Mouse (Mus musculus): ENCODE results near the gene Ttc22.

DNA sequence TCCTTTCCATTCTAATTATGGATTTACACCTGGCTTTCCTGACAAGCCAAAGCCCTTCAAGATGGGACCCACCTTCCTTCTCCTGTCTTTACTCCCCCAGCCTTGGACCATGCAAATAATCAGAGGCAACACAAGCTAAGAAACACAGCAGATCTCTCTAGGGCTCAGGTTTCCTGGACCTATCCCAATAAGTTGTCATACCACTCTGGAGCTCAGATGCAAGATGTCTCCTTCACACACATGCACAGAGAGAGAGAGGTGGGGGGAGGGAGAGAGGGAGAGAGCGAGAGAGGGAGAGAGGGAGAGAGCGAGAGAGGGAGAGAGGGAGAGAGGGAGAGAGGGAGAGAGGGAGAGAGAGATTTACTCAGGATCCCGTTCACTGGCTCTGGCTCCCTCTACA, 10.1 kb downstream of the Ttc22 start:
- TF ChIP-seq POLR2A (IDR thresholded peaks at IDR 0.05; ENCODE audit: low read depth, low read length): no peak
- no peak for TF ChIP-seq CTCF (conservative IDR thresholded peaks at IDR 0.05; ENCODE audit: insufficient read depth, insufficient read length, low read depth, low read length)

Measured in kidney, adult 2 months (tissue).